Mouse (Mus musculus): ENCODE measurements around the gene Klb. TPM values are rescaled to one million over a fixed set of nuclear protein-coding genes. Genes with fewer than 3 reads are reported as not detected.

The Klb gene
- total RNA-seq, 2 experiments from 2014 or later, result 0.22 to 1.7 TPM

DNA sequence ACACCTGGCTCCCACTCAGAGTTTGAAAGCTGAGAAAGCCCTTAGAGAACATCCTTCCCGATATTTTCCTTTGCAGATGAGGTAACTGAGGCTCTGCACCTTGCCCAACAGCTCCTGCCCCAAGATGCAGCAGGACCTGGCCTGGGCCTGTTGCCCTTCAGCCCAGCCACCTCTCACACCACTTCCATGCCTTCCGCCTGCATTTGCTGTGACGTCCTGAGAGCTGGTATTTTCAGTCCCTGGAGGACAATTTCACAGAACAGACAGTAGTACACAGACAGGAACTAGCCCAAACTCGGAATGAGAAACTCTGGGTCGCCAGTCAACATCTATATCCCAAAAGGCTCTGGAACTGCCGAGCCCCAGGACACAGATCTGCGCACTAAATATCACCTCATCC lies 26.6 kb downstream of the Klb start:
- no peak for DNase-seq

DNA sequence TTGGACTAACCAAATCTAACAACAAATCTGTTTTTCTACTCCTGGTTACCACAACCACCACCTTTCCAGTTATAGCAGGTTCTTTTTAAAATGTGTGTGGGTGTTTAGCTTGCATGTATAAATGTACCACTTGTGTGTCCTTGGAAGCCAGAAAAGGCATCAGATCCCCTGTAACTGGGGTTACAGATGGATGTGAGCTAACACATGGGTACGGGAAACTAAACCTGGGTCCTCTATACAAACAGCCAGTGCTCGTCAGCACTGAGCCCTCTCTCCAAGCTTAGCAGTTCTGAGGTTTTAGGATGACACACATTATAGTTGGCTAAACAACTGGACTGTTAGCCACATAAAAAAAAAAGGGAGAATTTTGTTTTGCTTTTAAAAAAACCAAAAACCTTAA lies 37.6 kb downstream of the Klb start:
- DNase-seq, result no peak

DNA sequence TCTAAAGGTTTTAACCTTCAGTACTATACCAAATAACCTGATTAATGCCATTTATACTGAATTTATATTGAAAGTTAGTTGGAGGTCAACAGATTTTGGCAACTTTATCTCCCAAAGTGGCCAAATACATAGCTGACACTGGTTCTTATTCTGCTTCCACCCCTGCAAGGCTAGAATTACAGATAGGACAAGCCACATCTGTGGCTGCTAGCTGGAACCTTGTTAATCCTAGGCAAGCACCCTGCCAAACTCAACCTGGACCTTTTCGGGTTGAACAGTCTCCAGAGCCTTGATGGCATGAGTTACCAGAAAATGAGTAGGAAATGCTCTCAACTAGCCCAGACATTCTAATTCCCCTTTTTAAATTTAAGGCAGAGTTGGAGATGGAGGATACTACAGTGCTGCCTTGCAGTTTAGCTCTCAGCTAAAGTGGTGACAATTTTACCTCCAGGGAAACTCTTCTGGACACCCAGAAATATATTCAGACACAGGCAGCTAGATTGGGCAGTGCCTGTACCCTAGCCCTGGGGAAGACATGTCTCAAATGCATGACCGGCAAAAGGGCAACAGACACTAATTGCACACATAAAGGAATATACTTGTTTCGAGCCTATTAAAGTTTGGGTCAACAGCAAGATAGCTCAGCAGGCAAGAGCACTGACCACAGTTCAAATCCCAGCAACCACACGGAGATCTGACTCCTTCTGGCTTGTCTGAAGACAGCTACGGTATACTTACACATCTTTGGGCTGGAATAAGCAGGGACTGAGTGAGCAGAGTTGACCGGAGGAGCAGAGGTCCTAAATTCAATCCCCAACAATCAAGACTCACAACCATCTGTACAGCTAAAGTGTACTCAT lies 39.1 kb downstream of the Klb start:
- DNase-seq, result no peak

DNA sequence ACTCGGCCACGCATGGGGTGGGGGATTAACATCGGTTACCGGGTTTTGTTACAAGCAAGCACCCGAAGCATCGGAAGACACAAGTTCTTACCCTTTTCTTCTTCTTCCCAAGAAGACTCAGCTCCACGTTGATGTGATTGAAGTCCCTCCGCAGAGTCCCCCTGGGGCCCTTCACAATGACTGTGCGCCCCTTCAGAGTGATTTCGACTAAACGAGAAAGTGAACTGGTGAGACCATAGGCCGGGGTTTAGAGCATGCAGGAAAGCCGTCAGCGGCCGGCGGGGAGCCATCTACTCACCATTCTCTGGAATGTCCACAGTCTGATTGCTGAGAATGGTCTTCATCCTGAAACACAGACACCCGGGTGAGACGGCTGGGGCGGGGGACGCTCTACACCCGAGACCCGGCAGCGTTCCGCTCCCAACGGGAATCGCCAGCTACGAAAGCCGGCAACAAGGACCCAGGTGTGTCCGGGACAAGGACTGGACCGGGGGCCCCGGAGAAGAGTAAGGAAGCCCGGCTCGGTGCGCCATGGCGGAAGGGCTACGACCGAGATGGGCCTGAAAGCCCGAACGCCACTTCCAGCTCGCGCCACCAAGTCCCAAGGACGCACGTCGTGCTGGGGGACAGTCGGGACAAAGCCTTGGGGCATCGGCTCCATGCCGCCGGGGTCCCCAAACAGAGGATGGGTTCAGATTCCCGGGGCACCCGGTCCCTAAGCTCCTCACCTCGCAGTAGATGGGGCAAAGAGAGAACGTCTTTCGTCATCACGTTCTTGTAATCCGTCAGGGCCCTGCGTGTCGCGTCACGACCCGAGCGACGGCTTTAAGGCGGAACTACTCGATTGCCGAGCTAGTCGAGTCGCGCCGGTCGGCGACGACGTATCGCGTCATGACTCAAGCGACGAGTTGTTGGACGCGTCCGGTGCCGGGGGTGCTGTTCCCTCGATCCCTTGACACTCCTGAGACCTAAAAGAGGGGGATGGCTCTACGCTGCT lies 42.8 kb downstream of the Klb start, which contains the start of the genes Rpl9 and Lias:
TSS of gene Rpl9 (minus strand) at position 797 of the 997 bp plus-strand sequence.
TSS of gene Lias (plus strand) at position 850 of the 997 bp plus-strand sequence.
- peak; percentile 98 to 100 for DNase-seq

DNA sequence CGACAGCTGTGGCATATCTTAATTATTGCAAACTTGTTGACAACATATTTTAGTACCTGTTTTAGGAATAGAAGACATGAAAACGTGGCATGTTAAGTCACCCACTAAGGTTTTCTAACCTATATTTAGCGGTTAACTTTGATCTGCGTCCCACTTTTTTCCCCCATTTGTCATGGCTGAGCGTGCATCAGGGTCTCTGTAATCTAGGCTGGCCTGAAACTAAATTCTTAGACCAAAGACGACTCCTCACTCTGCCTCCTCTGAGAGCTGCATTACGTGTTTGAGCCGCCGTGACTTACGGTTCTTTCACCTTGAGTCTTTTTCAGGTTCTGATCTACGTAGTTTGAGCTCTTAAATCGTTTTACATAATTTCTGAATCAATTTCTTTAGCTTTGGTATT lies 43.6 kb downstream of the Klb start:
- DNase-seq, result no peak

DNA sequence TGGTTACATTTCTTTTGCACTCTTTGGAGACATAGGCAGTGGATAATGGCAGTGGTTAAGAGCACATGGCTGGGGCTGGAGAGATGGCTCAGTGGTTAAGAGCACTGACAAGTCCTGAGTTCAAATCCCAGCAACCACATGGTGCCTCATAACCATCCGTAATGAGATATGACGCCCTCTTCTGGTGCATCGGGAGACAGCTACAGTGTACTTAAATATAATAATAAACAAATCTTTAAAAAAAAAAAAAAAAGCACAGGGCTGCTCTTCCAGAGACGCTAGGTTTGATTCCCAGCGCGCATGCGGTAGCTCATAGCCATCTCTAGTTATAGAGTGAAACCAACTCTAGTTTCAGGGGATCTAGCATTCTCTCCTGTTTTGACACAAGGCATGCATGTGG lies 46.3 kb downstream of the Klb start:
- DNase-seq, result no peak

DNA sequence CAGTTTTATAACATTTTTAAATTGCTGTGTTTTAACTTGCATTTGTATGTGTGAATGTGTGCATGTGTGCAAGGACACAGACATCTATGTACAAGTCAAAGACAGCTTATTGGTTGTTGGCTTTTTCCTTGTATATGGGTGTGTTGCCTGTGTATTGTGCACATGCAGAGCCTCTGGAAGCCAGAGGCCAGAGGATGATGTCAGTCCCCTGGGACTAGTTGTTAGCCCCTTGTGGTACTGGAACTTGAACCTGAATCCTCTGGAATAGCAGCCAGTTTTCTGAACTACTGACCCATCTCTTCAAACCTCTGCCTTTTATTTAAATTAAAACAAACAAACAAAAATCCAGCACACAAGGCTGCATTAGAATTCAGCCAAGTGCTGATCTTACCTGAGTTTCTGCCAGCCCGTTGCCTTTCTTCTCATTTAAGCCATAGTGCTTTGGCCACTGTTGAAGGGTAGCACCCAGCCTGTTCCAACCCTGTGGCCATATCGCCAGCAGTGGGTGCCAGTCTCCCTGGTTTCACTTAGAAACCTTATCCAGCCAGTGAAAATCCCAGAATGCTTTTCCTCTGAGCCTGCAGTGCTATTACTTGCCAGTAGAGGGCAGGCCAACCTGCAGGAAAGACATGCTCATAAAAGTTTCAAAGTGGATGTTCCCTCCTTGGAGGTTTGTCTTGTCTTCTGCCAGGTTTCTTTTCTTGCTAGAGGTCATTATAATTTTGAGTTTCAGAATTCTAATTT lies 53.3 kb downstream of the Klb start:
- DNase-seq, result peak; percentile 78 to 93

DNA sequence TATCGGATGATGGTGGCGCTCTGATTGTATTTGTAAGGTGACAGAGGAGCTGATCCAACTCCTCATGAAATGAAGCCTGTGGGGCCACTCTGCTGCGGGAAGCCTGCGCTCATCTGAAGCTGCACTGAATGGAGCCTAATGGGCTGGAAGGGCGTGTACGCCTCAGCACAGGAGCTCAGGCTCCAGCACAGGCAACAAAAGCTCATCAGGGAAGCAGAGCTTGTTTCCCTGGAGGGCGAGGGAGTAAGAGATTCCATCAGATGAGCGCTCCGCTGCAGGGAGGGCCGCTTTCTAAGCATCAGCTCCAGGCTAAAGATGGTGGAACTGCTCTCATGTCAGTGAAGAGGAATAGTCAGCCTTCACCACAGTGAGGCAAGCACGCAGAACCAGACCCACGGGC lies 59.9 kb downstream of the Klb start:
- DNase-seq, result no peak

DNA sequence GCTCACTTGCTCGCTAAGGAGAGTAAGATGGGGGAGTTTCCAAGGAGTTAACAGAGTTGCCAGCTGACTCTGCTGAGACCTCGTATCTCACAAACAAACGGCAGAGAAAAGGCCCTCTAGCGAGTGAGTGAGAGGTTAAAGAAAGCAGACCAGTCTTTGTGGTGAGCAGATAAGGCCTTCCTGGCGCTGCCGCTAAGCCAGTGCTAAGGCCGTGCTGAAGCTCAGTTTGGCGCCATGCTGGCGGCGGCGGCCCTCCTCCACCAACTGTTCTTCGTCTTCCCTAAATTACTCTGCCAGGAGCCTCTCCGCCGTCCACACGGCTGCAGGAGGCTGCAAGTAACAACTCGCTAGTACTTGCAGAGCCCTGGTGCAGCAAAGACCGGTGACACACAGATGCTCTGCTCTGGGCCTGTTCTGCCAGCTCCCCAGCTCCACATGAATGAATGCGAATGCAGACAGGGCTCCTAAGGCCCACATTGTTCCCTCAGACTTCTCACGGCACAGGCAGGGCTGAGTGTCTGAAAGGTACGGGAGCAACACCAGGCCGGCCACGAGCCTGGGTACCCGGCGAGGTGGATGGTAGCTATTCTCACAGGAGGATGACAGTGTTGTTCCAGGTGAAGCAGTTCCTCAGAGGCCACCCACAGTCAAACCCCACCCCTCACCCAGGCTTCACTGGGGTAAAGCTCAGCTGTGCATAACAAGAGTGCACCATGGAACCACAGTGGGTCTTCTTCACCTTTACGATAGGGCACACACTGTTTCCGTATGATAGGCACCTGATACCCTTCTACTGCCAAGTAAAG lies 67.7 kb downstream of the Klb start:
- DNase-seq, result peak; percentile 45 to 51

DNA sequence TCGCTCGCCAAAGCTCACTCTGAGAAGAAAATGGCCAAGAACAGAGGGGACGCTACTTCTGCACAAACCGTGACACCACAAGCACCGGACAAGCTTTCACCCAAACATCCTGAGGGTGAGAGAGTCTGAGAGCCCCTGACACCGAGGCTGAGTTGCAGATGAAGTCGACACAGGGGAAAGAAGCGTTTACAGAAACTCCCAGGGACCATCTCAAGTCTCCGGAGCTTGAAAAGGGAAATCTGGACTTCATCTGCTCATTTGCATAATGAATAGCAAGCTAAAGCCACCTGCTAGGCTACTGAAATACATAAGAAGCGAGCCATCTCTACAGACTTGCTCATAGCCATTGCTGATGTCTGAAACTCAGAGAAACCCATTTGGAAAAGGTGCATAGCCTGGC lies 71.0 kb downstream of the Klb start:
- no peak for DNase-seq

DNA sequence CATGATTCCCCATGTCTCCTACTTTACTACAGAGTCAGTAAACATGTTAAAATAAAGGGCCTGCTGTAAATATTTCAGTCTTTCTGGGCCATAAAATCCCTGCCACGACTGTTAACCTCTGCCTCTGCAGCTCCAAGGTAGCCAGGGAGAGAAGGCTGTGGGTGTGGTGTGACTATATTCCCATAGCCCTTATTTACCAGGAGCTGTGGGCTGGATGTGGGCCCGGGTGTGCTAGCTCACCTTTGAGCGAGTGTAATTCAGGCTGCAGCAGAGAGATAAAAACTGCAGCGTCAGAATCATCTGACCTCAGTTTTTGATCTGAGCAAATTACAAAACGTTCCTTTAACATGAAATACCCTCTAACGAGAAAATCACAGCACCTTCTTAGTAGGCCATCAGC lies 72.7 kb downstream of the Klb start:
- DNase-seq, result no peak

DNA sequence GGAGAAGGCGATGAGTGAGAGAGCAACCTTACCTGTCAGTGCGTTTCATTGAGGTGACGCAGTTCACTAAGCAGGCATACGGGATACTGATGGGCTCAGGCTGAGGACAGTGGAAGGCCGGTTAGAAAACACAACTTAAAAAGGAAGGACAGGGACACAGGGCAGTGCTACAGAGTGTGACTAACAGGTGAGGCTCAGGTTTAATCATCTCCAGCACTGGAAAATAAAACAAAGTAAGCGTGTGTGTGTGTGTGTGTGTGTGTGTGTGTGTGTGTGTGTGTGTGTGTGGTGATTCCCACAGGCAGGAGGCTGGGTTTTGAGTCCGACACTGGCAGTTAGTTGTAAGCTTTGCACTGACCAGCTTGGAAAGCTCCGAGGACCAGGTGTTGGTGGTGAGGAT lies 74.7 kb downstream of the Klb start:
- no peak for DNase-seq

DNA sequence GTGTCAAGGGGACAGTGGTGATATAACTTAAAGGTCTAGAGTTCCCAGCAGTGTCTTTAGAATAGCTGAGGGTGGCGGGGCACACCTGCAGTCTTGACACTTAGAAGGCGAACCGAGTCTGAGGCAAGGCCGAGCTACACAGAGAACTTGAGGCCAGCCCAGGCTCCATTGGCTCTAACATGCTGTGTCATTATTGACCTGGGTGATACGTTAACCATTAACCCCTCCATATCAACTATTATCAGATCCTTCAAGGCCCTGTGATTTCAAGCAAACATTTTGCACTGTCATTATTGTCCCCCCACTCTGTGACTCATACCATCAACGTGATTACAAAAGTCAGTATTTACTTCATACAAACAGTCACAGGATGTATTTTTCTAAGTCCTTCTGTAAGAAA lies 76.1 kb downstream of the Klb start:
- no peak for DNase-seq

DNA sequence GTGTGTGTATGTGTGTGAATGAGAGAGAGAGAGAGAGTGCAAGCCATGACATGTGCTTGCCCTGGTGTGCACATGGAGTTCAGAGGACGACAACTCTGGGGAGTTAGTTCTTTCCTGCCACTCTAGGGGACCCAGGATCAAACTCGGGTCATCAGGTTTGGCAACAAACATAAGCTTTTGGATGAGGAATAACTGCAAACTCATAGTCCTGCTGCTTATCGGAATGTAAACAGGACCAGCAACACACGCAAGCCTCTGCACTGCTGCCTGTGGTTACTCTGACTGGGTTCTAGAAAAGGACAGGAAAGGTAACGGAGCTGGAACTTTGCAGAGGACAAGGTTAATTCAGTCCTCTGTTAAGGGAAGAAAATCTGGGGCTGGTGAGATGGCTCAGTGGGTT lies 77.1 kb downstream of the Klb start:
- no peak for DNase-seq

DNA sequence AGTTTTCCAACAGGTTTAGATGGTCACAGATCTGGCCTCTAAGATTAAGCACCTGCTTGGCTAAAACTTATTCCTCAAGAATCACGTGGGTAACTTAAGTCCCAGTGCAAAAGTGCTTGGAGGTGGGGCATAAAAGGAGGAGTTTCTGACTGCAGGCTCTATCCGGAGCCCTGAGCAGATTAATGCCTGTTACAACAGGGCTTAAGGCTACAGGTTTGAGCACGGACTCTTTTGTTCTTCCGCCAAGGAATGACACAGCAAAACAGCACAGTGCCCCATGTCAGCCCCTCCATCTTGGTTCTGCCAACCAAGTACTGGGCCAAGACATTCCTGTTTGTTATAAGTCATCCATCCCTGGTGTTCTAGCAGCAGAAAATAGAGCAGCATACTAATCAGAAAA lies 80.2 kb downstream of the Klb start:
- DNase-seq, result no peak

DNA sequence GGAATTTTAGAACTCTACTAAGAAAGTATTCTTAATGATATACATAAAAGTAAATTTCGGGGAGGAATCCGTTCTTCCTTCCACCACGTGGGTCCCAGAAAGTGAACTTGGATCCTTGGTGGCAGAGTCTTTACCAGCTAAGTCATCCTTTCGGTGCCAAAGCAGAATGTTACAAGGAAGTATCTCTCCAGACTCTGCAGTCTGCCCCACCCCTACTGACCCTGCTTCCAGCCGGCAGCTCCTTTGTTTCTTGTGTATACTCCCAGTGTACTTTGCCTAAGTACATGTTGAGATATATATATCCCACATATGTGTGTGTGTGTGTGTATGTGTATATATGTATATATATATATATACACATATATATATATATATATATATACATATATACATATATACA lies 81.3 kb downstream of the Klb start:
- no peak for DNase-seq

Other genes starting within 250 kb of the Klb start
- gene Klhl5, start 240.8 kb upstream of the Klb start, total RNA-seq (2021), result 10 to 100 TPM; 12.0 to 13.8 TPM
- 1 to 10 TPM in 1 of 2 experiments, under 1 TPM in 1; 0.89 to 1.2 TPM for gene Wdr19, start 148.6 kb upstream of the Klb start, total RNA-seq (2021)
- 10 to 100 TPM; 31.7 to 38.4 TPM for gene Rfc1, start 12.6 kb upstream of the Klb start, total RNA-seq (2021)
- gene Rpl9, start 43.1 kb downstream of the Klb start, total RNA-seq (2021), result 1,000 to 10,000 TPM in 1 of 2 experiments, 100 to 1,000 TPM in 1; 684 to 1,088 TPM
- 10 to 100 TPM; 54.8 to 76.9 TPM for gene Lias, start 43.2 kb downstream of the Klb start, total RNA-seq (2021)
- gene Ugdh, start 87.6 kb downstream of the Klb start, total RNA-seq (2021), result 10 to 100 TPM; 14.2 to 22.1 TPM
- gene Gm43552, start 144.5 kb downstream of the Klb start, total RNA-seq (2021), result 1 to 10 TPM in 1 of 2 experiments, not detected in 1; 4.0 TPM
- 100 to 1,000 TPM in 1 of 2 experiments, 10 to 100 TPM in 1; 94.3 to 101 TPM for gene Smim14, start 188.9 kb downstream of the Klb start, total RNA-seq (2021)
- 10 to 100 TPM; 62.9 to 64.2 TPM for gene Ube2k, start 188.9 kb downstream of the Klb start, total RNA-seq (2021)